Mouse (Mus musculus) embryonic fibroblast, embryonic 13.5 days (primary cell): Measurements from ENCODE around the gene Gpr31b.
"Not testable (repeated sequence)": the region's sequence is repeated elsewhere in the genome, so short reads cannot be mapped to it uniquely, and the experiment has no call there.

Source experiments
- CTCF ChIP-seq: IDR thresholded peaks from 2 replicates; pipeline ENCODE4 v1.5.1; 2011; ENCODE audit warnings: mild to moderate bottlenecking, control low read depth, low read length, moderate library complexity, borderline replicate concordance; ENCODE audit not compliant: insufficient read depth
- POLR2A ChIP-seq: IDR thresholded peaks from 2 replicates; pipeline ENCODE4 v1.6.1; 2011; ENCODE audit warnings: low read depth, mild to moderate bottlenecking, control low read depth, low read length, moderate library complexity

DNA sequence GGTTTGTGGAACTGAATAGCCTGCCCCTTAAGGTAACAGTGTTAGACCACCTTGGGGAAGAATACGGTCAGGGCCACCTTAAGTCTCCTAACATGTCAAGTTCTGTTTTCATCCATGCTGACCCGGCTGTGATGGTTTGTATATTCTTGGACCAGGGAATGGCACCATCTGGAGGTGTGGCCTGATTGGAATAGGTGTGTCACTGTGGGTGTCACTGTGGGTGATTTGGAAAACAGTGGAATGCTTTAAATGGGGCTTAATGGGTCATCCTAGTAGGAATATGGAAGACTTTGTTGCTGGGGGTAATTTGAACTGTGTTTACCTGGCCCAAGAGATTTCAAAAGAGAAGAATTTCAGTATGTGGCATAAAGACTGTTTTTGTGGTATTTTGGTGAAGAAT lies 47.7 kb downstream of the Gpr31b start:
- TF ChIP-seq CTCF, POLR2A: not testable (repeated sequence)
